Mouse (Mus musculus) liver, embryonic 15.5 days (tissue): ENCODE results near the gene Cd93. TPM values are rescaled to one million over a fixed set of nuclear protein-coding genes. Genes with fewer than 3 reads are reported as not detected.

Source experiments
- ATAC-seq: fragments of 200-750 bp; cut with Nextera tagmentation; 2 replicates; pipeline ENCODE4 v1.8.0; 2017; ENCODE audit warnings: moderate number of reproducible peaks, mild to moderate bottlenecking, moderate library complexity; ENCODE audit not compliant: insufficient read depth
- H3K27ac ChIP-seq: fragments of 300-500 bp; sonication (generic); replicated peaks from 2 replicates; pipeline ENCODE4 v1.5.1; 2015; ENCODE audit warnings: mild to moderate bottlenecking, inconsistent platforms
- H3K27me3 ChIP-seq: fragments of 300-500 bp; sonication (generic); 2 replicates; pipeline ENCODE4 v1.6.1; 2015; ENCODE audit warnings: mild to moderate bottlenecking, inconsistent platforms
- H3K36me3 ChIP-seq: fragments of 300-500 bp; sonication (generic); replicated peaks from 2 replicates; pipeline ENCODE4 v1.6.1; 2015; ENCODE audit warnings: moderate library complexity, mild to moderate bottlenecking, inconsistent platforms
- H3K4me1 ChIP-seq: fragments of 300-500 bp; sonication (generic); replicated peaks from 2 replicates; pipeline ENCODE4 v1.6.1; 2015; ENCODE audit warnings: inconsistent platforms
- H3K4me2 ChIP-seq: fragments of 300-500 bp; sonication (generic); 2 replicates; pipeline ENCODE4 v1.6.1; 2015; ENCODE audit warnings: moderate library complexity, mild to moderate bottlenecking, inconsistent platforms
- H3K4me3 ChIP-seq: fragments of 300-500 bp; sonication (generic); replicated peaks from 2 replicates; pipeline ENCODE4 v1.5.1; 2015; ENCODE audit warnings: mild to moderate bottlenecking, inconsistent platforms
- H3K9ac ChIP-seq: fragments of 300-500 bp; sonication (generic); 2 replicates; pipeline ENCODE4 v1.6.1; 2015; ENCODE audit warnings: moderate library complexity, mild to moderate bottlenecking, inconsistent platforms
- H3K9me3 ChIP-seq: fragments of 300-500 bp; sonication (generic); replicated peaks from 2 replicates; pipeline ENCODE4 v1.6.1; 2016; ENCODE audit warnings: inconsistent platforms
- WGBS: fragments of 180-500 bp; shearing (Covaris S2); methylation state at CpG from one replicate; pipeline ENCODE4 v1.1.7; 2015; ENCODE audit warnings: mixed read lengths; ENCODE audit not compliant: insufficient replicate concordance; 5-methylcytosine and 5-hydroxymethylcytosine counted together
- polyA plus RNA-seq: library from polyadenylated mRNA; unstranded; fragments of >200 nt; fragmentation: Nextera tagmentation; extraction: Ambion mirVana; gene quantifications from 2 replicates; pipeline ENCODE4 v1.2.1, GENCODE M21; 2015

Cd93 gene
- polyA plus RNA-seq, 1 experiment from 2014 or later = 1.9 TPM

GRCm38 (mm10) chr2:148386927-148387326 is 56.4 kb downstream of the Cd93 start:
- Histone ChIP-seq H3K4me3 (no peak overlapping the region), H3K27ac (no peak overlapping the region), H3K27me3 (no peaks in the 10 kb centered on the region), H3K36me3 (no peaks in the 10 kb centered on the region), H3K4me1 (no peaks in the 10 kb centered on the region), H3K9me3 (no peaks in the 10 kb centered on the region), H3K9ac (no peak overlapping the region), H3K4me2 (no peak overlapping the region)
- WGBS = 71% methylated on average over 2 of the region's 2 CpGs
- ATAC-seq = no peak

Other genes starting within 250 kb of the Cd93 start
- not detected in 2 replicates for gene Sstr4, start 48.2 kb downstream of the Cd93 start, polyA plus RNA-seq
- 1.3 and 1.7 TPM in 2 replicates for gene Thbd, start 35.4 kb downstream of the Cd93 start, polyA plus RNA-seq
- gene Nxt1, start 229.0 kb upstream of the Cd93 start, polyA plus RNA-seq = 43.9 and 51.8 TPM in 2 replicates
- gene Gzf1, start 237.5 kb upstream of the Cd93 start, polyA plus RNA-seq = 9.5 and 10.4 TPM in 2 replicates